Mouse (Mus musculus) induced T-regulatory cell, adult 2 months (primary cell): ENCODE measurements at regions not wholly inside any gene's neighbourhood (a gene's known extent, or its start where the extent isn't known, plus 50 kb on each side); places are given as distances from the start of the nearest gene placed in this dataset.

Experiments used
- DNase-seq: peaks from one replicate; pipeline ENCODE4 v3.0.0-alpha.2; 2012; ENCODE audit warnings: low read depth

GRCm38 (mm10) chr15:58718282-58718681 lies 170.8 kb upstream of the Gm49356 start:
- no peak for DNase-seq

- DNase-seq, result no peak
These were observed 169.7 kb upstream of the Gm49356 start for GRCm38 (mm10) chr15:58719410-58719809.

GRCm38 (mm10) chr15:58727041-58727440 lies 162.1 kb upstream of the Gm49356 start:
- peak; percentile 62 for DNase-seq

- DNase-seq, result no peak
These were observed 160.8 kb upstream of the Gm49356 start for GRCm38 (mm10) chr15:58728264-58728663.

GRCm38 (mm10) chr15:58730861-58731260 lies 158.2 kb upstream of the Gm49356 start:
- peak; percentile 9 for DNase-seq

- DNase-seq, result peak; percentile 27
These were observed 157.8 kb upstream of the Gm49356 start for GRCm38 (mm10) chr15:58731346-58731745.

GRCm38 (mm10) chr15:58731952-58732642 lies 157.0 kb upstream of the Gm49356 start:
- peak; percentile 76 for DNase-seq
